Mouse (Mus musculus): ENCODE measurements around the gene Pip5k1b.

The Pip5k1b gene

DNA sequence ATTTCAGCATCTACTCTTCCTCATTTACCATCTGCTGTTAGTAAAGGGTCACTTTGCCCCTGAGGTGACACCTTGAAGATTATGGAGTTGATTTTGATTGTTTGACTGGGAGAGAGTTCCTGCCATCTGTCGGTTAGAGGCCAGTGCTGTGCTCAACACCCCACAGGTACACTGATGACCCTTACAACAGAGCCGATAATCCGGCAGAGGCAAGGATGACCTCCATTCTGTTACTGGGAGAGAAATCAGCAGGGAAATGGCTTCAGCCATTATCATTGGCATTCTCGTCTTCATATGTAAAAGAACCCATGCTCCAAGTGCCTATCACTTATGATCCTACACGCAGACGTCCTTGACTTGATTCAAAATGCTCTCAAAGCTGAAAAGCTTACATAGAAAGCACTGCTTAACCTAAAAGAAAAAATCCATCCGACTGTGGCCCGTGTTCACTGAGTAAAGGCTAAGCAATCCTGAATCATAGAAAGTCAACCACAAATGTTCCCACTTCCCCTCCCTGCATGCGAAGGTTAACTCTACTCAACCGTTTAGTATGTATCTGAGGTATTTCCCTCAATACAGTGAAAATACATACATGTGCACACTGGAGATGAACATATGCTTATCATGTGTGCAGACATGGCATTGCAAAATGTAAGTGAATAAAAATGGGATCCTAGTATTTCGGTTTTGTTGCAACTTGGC lies 146.7 kb downstream of the Pip5k1b start:
- H3K36me3 ChIP-seq (ENCODE audit: control insufficient read depth, insufficient read depth, low read length, poor library complexity, severe bottlenecking): no peaks in the 10 kb centered on the region
- H3K27me3 ChIP-seq (ENCODE audit: control insufficient read depth, insufficient read depth, low read length, poor library complexity, severe bottlenecking): no peaks in the 10 kb centered on the region
- peak; percentile 4 for DNase-seq (ENCODE audit: low read depth, low spot score)

DNA sequence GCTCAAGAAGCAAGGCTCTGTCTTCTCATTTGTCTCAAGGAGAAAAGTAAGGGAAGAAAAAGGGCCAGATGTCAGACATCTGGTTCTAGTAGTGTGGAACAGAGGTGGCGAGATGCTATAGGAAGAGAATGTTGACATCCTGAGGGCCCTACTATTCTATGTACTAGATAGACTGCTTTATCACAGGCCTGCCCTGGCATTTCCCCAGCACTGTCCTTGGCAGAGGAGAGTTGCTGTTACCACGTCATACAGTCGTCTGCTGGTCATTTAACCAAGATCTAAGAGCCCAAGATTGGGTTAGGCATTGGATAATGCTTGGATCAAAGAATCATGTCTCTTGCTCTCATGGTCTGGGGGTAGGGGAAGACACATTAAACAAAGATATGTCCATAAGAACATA lies 151.0 kb downstream of the Pip5k1b start:
- DNase-seq (ENCODE audit: low read depth, low spot score): no peak
- H3K27me3 ChIP-seq (ENCODE audit: control insufficient read depth, insufficient read depth, low read length, poor library complexity, severe bottlenecking): no peaks in the 10 kb centered on the region
- H3K36me3 ChIP-seq (ENCODE audit: control insufficient read depth, insufficient read depth, low read length, poor library complexity, severe bottlenecking): no peaks in the 10 kb centered on the region

DNA sequence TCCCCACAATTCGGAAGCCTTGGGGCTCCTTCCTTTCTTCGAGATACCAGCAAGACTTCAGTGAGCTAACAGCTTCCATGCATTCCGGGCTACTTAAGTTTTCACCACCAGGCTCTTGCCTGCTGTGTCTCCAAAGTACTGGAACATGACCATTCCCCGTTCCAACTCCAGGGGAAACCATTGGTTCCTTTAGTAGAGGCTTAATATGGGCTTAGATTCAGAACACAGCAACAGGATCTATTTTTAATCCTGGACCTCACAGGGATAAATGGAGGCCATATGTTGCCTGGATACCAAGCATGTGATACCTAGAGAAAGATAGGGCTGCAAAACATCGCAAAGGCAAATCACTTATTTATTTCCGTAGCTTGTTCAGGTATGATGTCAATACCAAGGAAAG lies 152.4 kb downstream of the Pip5k1b start:
- Histone ChIP-seq H3K27me3 (ENCODE audit: control insufficient read depth, insufficient read depth, low read length, poor library complexity, severe bottlenecking) (no peaks in the 10 kb centered on the region), H3K36me3 (ENCODE audit: control insufficient read depth, insufficient read depth, low read length, poor library complexity, severe bottlenecking) (no peaks in the 10 kb centered on the region)
- no peak for DNase-seq (ENCODE audit: low read depth, low spot score)

DNA sequence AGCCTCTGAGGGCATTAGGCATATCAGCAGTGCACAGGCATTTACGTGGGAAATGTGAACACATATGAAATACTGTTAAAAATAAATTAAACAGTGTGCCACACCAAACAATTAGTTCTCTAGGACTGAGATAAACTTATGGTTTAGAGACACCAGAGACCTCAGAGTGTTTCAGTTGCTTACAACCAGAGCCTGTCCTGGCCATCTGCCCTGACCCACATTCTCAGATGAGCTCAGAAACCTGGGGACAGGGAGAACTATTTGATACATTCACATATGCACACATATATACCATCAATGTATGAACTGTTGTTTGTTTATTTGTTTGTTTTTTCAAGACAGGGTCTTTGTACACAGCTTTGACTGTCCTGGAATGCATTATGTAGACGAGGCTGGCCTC lies 161.8 kb downstream of the Pip5k1b start:
- no peaks in the 10 kb centered on the region for H3K27me3 ChIP-seq (ENCODE audit: control insufficient read depth, insufficient read depth, low read length, poor library complexity, severe bottlenecking)
- H3K36me3 ChIP-seq (ENCODE audit: control insufficient read depth, insufficient read depth, low read length, poor library complexity, severe bottlenecking): peaks cover 5% of the 10 kb centered on the region; the same call in 1 of the 2 replicates
- DNase-seq (ENCODE audit: low read depth, low spot score): no peak

DNA sequence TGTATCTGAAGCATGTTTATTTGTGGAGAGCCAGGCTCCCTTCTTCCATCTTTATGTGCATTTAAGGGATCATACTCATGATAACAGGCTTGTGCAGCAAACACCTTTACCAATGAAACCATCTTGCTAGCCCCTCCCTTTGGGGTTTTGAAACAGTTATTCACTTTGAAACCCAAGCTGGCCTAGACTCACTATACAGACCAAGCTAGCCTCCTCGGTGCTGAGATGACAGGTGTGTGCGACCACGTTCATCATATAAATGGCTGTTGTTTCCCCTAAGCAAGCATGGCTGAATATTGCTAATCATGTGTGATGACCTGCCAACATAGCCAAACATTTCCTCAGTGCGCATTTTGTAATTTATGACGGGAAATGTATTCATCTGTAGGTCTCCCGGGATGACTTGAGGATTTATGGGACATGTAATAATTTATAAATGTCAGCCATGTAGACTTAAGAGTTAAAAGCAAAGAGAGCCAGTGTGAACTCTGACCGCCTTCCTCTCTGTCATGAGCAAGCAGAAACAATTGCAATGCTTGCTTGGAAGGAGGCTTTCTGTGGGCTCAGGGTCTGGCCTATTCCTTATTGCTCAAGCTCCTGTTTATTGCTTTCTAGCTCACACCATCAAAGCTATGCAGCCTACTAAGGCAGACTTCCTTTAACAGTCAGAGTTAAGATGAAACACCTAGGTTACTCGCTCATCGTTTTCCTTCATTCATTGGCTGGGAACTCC lies 164.0 kb downstream of the Pip5k1b start:
- Histone ChIP-seq H3K27me3 (ENCODE audit: control insufficient read depth, insufficient read depth, low read length, poor library complexity, severe bottlenecking) (no peaks in the 10 kb centered on the region), H3K36me3 (ENCODE audit: control insufficient read depth, insufficient read depth, low read length, poor library complexity, severe bottlenecking) (0 out of 2 replicates have a peak, but pooled peaks cover 2% of the 10 kb centered on the region)
- no peak for DNase-seq (ENCODE audit: low read depth, low spot score)

DNA sequence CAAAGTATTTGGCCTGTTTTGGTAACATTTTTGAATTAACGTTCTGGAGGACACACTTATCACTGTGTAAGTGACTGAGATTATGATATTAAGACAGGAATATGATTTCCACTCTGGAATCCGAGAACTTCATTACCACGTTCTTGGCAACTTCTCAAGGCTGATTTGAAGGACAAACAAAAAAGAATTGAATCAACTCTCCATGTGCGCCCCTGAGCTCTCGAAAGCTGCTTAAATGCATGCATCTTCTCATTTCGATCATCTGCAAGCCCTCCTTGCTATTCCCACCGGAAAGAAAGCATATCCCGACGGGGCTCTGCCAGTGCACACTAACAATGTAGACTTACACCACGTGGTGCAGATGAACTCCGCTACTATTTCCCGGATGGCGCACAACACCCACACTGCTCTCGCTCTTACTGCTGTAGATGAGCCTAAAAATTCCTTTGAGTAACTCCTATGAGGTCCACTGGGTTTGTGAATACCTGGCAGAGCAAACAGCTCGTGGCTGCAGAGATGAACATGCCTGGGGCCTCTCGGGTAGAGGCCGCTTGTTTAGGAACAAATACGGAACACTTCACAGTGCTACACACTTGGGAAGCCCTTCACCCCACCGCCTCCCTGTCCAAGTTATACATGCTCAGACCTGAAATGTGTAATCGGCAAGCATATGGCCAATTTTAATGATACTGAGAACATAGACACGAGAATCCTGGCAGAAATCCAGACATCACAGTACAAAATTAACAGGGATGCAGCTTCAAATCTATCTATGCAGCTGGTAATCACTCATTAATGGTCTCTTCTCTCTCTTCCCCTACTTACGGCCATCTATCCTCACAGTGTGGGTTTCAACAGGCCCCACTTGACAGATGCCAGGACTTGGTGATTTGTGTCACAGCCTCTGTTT lies 168.5 kb downstream of the Pip5k1b start:
- DNase-seq (ENCODE audit: low read depth, low spot score): no peak
- Histone ChIP-seq H3K27me3 (ENCODE audit: control insufficient read depth, insufficient read depth, low read length, poor library complexity, severe bottlenecking) (no peaks in the 10 kb centered on the region), H3K36me3 (ENCODE audit: control insufficient read depth, insufficient read depth, low read length, poor library complexity, severe bottlenecking) (0 out of 2 replicates have a peak, but pooled peaks cover 2% of the 10 kb centered on the region)

DNA sequence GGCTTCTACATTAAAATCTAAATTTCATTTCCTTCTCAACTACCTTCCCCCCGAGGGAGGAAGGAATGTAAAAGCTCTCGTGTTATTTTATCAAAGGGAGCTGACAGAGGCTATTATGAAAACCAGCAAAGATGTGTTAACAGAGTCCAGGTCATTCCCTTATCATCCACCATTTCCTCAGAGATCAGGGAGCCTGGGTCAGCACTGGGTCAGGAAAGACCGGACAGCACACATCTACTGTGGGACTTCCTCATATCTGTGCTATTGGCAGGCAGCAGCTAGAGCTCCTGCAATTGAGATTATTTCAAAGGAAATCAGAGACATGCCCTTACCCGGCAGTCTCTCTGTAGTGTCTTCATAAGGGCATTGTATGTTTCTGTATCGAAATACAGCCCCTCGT lies 177.2 kb downstream of the Pip5k1b start:
- H3K36me3 ChIP-seq (ENCODE audit: control insufficient read depth, insufficient read depth, low read length, poor library complexity, severe bottlenecking): peaks cover 2% of the 10 kb centered on the region; the same call in 1 of the 2 replicates
- H3K27me3 ChIP-seq (ENCODE audit: control insufficient read depth, insufficient read depth, low read length, poor library complexity, severe bottlenecking): no peaks in the 10 kb centered on the region
- DNase-seq (ENCODE audit: low read depth, low spot score): no peak

DNA sequence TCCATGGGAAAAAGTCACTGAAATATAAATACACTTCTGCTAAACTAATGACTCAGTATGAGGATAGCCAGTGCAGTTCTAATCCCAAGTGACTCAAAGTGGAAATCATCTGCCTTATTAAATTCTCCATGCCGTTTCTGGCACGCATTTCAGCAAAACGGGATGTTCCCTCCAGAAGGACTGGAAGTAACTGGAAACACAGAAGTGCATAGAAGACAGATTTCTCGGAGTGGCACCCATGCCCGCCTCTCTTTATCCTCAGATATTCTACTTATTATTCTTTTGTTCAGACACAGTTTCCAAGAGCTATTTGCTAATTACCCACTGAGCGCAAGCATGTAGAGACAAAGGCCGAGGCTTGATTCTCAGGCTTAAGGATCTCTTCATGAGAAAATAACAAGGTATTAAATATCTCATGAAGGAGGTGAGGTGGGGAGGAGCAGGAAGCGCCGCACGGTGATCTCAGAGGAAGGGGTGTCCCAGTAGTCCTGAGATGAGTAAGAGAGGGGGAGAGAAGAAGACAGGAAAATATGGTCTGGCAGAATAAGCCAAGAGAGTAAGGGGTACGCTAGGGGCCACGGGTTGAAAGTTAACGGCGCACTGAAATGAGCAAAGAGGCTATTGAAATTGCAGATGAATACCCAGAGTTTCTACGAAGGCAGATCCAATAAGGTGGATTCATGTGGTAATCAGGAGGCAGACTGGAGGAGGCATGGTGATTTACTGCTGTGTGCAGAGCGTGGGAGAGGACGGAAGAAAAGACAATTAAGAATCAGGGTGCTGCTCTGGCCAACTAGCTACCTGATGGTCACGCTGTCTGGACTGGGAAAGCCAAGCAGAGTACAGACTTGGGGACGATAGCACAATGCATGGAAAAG lies 183.7 kb downstream of the Pip5k1b start:
- Histone ChIP-seq H3K36me3 (ENCODE audit: control insufficient read depth, insufficient read depth, low read length, poor library complexity, severe bottlenecking) (peaks cover 2% of the 10 kb centered on the region; the same call in 1 of the 2 replicates), H3K27me3 (ENCODE audit: control insufficient read depth, insufficient read depth, low read length, poor library complexity, severe bottlenecking) (no peaks in the 10 kb centered on the region)
- DNase-seq (ENCODE audit: low read depth, low spot score): no peak

DNA sequence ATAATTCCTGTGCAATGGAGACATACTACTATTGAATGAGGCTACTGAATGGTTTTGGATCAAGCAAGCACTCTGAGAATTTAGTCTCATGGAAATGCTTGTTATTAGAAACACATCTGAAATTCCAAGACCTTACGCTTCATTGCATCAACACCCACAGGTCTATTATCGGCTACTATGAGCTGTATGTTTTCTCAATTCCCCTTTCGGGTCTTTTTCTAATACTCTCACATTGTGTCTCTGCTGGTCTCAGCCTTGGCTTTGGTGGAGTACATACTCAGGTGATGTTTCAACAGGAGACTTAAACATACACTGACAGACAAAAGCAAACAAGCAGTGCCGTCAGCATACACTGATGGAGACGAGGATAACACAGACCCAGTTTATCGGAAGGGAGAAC lies 187.3 kb downstream of the Pip5k1b start:
- H3K36me3 ChIP-seq (ENCODE audit: control insufficient read depth, insufficient read depth, low read length, poor library complexity, severe bottlenecking): no peaks in the 10 kb centered on the region
- DNase-seq (ENCODE audit: low read depth, low spot score): no peak
- H3K27me3 ChIP-seq (ENCODE audit: control insufficient read depth, insufficient read depth, low read length, poor library complexity, severe bottlenecking): no peaks in the 10 kb centered on the region

DNA sequence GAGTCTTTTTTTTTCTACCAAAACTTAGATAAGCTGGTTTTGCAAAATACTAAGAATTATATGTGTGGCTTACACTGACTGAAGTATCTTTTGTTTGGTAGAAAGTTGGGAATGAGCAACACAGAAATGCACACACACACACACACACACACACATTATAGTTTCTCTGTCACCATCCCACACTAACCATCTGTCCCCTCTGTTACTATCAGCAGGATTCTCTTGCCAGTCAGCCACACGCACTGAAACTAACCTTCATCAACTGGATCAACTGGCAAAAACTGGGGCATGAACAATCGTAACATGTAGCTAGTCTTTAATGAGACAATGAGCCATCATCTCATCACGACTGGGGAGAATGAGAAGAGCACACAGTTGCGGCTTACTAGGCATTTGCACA lies 187.9 kb downstream of the Pip5k1b start:
- no peaks in the 10 kb centered on the region for H3K36me3 ChIP-seq (ENCODE audit: control insufficient read depth, insufficient read depth, low read length, poor library complexity, severe bottlenecking)
- no peaks in the 10 kb centered on the region for H3K27me3 ChIP-seq (ENCODE audit: control insufficient read depth, insufficient read depth, low read length, poor library complexity, severe bottlenecking)
- no peak for DNase-seq (ENCODE audit: low read depth, low spot score)

DNA sequence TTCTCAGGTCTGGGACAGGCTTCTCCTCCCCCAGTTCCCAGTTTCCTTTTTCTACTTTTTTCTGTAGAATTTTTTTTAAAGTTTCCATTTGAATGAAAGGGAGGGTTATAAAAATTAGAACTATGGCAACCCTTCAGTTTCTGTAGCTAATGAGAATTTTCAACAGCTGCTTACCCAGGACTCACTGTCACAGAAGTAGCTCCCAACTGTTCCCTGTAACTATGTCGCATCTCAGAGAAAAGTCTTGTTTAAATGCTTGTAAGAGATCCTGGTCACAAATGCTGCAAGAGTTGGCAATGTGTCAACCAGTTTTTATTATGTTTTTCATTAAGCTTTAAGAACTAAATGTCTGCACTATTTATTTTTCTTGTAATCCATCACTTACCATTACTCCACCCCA lies 188.9 kb downstream of the Pip5k1b start:
- Histone ChIP-seq H3K27me3 (ENCODE audit: control insufficient read depth, insufficient read depth, low read length, poor library complexity, severe bottlenecking) (no peaks in the 10 kb centered on the region), H3K36me3 (ENCODE audit: control insufficient read depth, insufficient read depth, low read length, poor library complexity, severe bottlenecking) (no peaks in the 10 kb centered on the region)
- DNase-seq (ENCODE audit: low read depth, low spot score): no peak

DNA sequence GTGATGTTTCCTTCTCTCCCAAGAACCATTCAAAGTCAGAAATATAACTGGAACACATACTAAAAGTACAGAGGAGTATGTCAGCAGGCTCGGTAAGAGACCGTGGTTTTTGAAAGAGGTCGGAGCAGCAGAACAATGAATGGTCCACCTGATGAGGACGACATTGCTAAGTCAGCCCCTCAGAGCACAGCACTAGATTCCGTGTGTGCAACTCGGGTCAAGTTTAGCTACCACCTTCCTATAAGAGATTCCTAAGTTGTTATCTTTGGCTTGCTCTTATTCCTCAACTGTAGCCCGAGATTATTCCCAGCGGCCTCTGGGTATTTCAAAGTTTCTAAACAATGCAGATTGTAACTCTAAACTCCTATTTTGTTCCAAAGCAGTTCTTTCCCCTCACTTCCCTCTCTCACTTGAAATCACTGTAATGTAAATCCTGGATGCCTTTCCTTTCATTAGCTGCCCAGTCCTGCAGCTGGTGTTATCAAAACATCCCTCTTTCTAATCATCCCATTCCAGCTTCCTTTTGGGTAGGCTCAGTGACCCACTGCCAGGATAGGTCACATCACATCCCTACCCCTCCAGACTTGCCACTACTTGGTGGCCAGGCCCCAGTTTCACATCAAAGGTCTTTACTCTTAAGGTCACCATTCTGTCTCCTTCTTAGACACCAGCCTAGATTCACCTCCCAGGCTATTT lies 192.9 kb downstream of the Pip5k1b start:
- Histone ChIP-seq H3K27me3 (ENCODE audit: control insufficient read depth, insufficient read depth, low read length, poor library complexity, severe bottlenecking) (no peaks in the 10 kb centered on the region), H3K36me3 (ENCODE audit: control insufficient read depth, insufficient read depth, low read length, poor library complexity, severe bottlenecking) (peaks cover 2% of the 10 kb centered on the region; the same call in 1 of the 2 replicates)
- no peak for DNase-seq (ENCODE audit: low read depth, low spot score)

DNA sequence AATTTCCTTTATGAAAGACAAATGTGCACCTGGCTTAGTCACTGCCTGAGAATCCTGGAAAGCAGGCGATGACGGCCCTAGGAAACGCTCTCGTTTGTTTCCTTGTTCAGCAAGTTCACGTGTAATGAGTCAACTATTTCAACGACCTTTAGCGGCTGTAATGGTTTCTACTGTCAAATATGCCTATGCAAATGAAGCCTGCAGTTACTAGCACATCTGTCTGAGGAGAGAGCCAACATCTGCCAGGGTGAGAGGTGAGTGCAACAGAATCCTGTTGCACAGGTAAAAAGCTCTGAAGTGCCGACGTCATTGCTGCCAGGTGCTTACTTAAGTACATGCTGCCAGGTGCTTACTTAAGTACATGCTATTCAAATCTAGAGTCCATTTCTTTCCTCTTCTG lies 196.4 kb downstream of the Pip5k1b start:
- peaks cover 4% of the 10 kb centered on the region for H3K36me3 ChIP-seq (ENCODE audit: control insufficient read depth, insufficient read depth, low read length, poor library complexity, severe bottlenecking)
- no peak for DNase-seq (ENCODE audit: low read depth, low spot score)
- no peaks in the 10 kb centered on the region for H3K27me3 ChIP-seq (ENCODE audit: control insufficient read depth, insufficient read depth, low read length, poor library complexity, severe bottlenecking)

Measured in splenic B cell, adult 2 months (primary cell).